Mouse (Mus musculus) limb, embryonic 14.5 days (tissue): ENCODE results near the gene Slc4a1. TPM values are rescaled to one million over a fixed set of nuclear protein-coding genes. Genes with fewer than 3 reads are reported as not detected.

Source experiments
- ATAC-seq: fragments of 200-750 bp; cut with Nextera tagmentation; 2 replicates; pipeline ENCODE4 v1.8.0; 2017; ENCODE audit warnings: low read depth, moderate number of reproducible peaks, moderate TSS enrichment; ENCODE audit not compliant: low FRiP score
- DNase-seq: peaks from one replicate; pipeline ENCODE4 v3.0.0-alpha.2; 2015; ENCODE audit warnings: low spot score
- H3K27ac ChIP-seq: fragments of 300-500 bp; sonication (generic); replicated peaks from 2 replicates; pipeline ENCODE4 v1.5.1; 2014; ENCODE audit warnings: low read depth, mild to moderate bottlenecking, low read length, moderate library complexity, mixed read lengths
- H3K27me3 ChIP-seq: fragments of 300-500 bp; sonication (generic); 2 replicates; pipeline ENCODE4 v1.6.1; 2014; ENCODE audit warnings: low read length, mixed read lengths; ENCODE audit not compliant: control insufficient read depth, insufficient read depth
- H3K36me3 ChIP-seq: fragments of 300-500 bp; sonication (generic); 2 replicates; pipeline ENCODE4 v1.6.1; 2014; ENCODE audit warnings: mild to moderate bottlenecking, low read length, moderate library complexity, mixed read lengths; ENCODE audit not compliant: control insufficient read depth, insufficient read depth
- H3K4me1 ChIP-seq: fragments of 300-500 bp; sonication (generic); 2 replicates; pipeline ENCODE4 v1.6.1; 2014; ENCODE audit warnings: antibody characterized with exemption, low read length, mixed read lengths; ENCODE audit not compliant: control insufficient read depth, insufficient read depth
- H3K4me2 ChIP-seq: fragments of 300-500 bp; sonication (generic); replicated peaks from 2 replicates; pipeline ENCODE4 v1.6.1; 2014; ENCODE audit warnings: low read depth, mild to moderate bottlenecking, low read length, moderate library complexity; ENCODE audit not compliant: severe bottlenecking
- H3K4me3 ChIP-seq: fragments of 300-500 bp; sonication (generic); replicated peaks from 2 replicates; pipeline ENCODE4 v1.5.1; 2014; ENCODE audit warnings: low read length
- H3K9ac ChIP-seq: fragments of 300-500 bp; sonication (generic); 2 replicates; pipeline ENCODE4 v1.6.1; 2014; ENCODE audit warnings: mild to moderate bottlenecking, low read depth, low read length, moderate library complexity; ENCODE audit not compliant: severe bottlenecking
- H3K9me3 ChIP-seq: fragments of 300-500 bp; sonication (generic); 2 replicates; pipeline ENCODE4 v1.6.1; 2016; ENCODE audit warnings: low read length; ENCODE audit not compliant: control insufficient read depth
- POLR2A ChIP-seq: fragments of 200-500 bp; IDR thresholded peaks from 2 replicates; pipeline ENCODE4 v1.8.0; 2012; ENCODE audit warnings: inconsistent platforms, mild to moderate bottlenecking, moderate library complexity, borderline replicate concordance; ENCODE audit not compliant: insufficient read depth, insufficient read length; ENCODE audit errors: extremely low read depth
- WGBS: fragments of 180-500 bp; shearing (Covaris S2); extraction: QIAGEN DNeasy Blood & Tissue Kit; methylation state at CpG from one replicate; pipeline ENCODE4 v1.1.7; 2014; 5-methylcytosine and 5-hydroxymethylcytosine counted together
- polyA plus RNA-seq, 2 experiments: library from polyadenylated mRNA; depleted of rRNA in 1 of 2; stranded (reverse) in 1 of 2; unstranded in 1 of 2; fragments of >200 nt; fragmentation: Nextera tagmentation in 1 of 2; extraction: Ambion mirVana in 1 of 2; gene quantifications; 2 replicates each; pipeline versions ENCODE4 v1.2.1 to v1.2.3; 2012 to 2014

Gene Slc4a1
- polyA plus RNA-seq, 2 experiments = 3.5 to 6.6 TPM

DNA sequence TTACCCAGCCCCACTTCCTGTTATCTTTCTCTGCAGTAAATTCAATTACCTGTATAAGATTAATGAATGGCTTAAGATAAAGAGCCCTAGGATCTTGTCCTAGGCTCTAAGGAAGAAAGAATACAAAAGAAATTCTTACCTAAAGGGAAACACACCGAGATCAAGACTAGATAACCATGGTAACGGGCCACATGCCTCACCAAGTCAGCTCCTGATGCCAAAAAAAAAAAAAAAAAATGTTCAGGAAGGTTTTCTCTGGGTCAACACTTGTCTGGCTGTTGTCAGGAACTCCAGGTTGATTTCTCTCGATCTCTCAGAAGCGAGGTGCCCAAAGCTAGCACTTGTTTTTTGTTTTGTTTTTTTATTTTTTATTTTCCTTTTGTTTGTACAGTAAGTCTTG is 32.0 kb downstream of the Slc4a1 start:
- H3K9me3 ChIP-seq = no peaks in the 10 kb centered on the region
- H3K27ac ChIP-seq = no peak overlapping the region
- H3K9ac ChIP-seq = no peak overlapping the region
- H3K4me1 ChIP-seq = no peaks in the 10 kb centered on the region
- TF ChIP-seq POLR2A = no peak
- WGBS = 77% methylated on average over 4 of the region's 4 CpGs
- no peak overlapping the region for H3K4me2 ChIP-seq
- ATAC-seq = no peak
- H3K4me3 ChIP-seq = no peak overlapping the region
- H3K27me3 ChIP-seq = no peaks in the 10 kb centered on the region
- H3K36me3 ChIP-seq = no peaks in the 10 kb centered on the region
- DNase-seq = no peak

GRCm38 (mm10) chr11:102333061-102333460 is 32.9 kb downstream of the Slc4a1 start:
- Histone ChIP-seq H3K4me3 (no peak overlapping the region), H3K9me3 (no peaks in the 10 kb centered on the region), H3K9ac (no peak overlapping the region), H3K27ac (no peak overlapping the region), H3K36me3 (no peaks in the 10 kb centered on the region), H3K27me3 (no peaks in the 10 kb centered on the region), H3K4me1 (no peaks in the 10 kb centered on the region), H3K4me2 (no peak overlapping the region)
- ATAC-seq = no peak
- DNase-seq = no peak
- no peak for TF ChIP-seq POLR2A

DNA sequence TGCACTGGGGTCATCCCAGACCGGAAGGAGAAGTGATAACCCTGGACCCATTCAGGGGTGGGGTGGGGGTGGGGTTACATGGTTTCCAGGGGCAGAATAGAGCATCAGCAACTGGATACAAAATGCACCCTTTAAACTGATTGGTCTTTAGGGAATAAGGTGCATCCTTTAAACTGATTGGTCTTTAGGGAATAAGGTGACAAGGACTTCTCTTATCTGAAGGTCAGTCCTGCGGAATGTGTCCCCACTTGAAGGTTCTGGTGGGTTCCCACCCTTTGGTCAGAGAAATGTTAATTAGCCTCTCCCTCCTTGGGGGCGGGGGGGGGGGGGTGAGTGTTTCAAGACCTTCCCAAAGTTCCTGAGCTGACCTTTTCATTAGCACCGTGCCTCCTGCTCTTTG is 34.2 kb downstream of the Slc4a1 start:
- 50% methylated on average over 4 of the region's 4 CpGs for WGBS
- no peak overlapping the region for H3K4me2 ChIP-seq

GRCm38 (mm10) chr11:102330039-102330438 is 36.0 kb downstream of the Slc4a1 start:
- no peaks in the 10 kb centered on the region for H3K36me3 ChIP-seq
- no peak overlapping the region for H3K4me3 ChIP-seq
- no peak for DNase-seq
- no peak for ATAC-seq
- H3K4me2 ChIP-seq = no peak overlapping the region
- no peaks in the 10 kb centered on the region for H3K4me1 ChIP-seq
- H3K27ac ChIP-seq = no peak overlapping the region
- no peaks in the 10 kb centered on the region for H3K27me3 ChIP-seq
- H3K9me3 ChIP-seq = no peaks in the 10 kb centered on the region
- TF ChIP-seq POLR2A = no peak
- WGBS = 74% methylated on average over 3 of the region's 3 CpGs
- no peak overlapping the region for H3K9ac ChIP-seq

More for the DNA sequence above, 34.2 kb downstream of the Slc4a1 start:
- Histone ChIP-seq H3K27me3 (no peaks in the 10 kb centered on the region), H3K36me3 (no peaks in the 10 kb centered on the region), H3K4me3 (no peak overlapping the region), H3K27ac (no peak overlapping the region), H3K9me3 (no peaks in the 10 kb centered on the region), H3K9ac (no peak overlapping the region), H3K4me1 (no peaks in the 10 kb centered on the region)
- DNase-seq (no peak), ATAC-seq (no peak)
- TF ChIP-seq POLR2A = no peak

DNA sequence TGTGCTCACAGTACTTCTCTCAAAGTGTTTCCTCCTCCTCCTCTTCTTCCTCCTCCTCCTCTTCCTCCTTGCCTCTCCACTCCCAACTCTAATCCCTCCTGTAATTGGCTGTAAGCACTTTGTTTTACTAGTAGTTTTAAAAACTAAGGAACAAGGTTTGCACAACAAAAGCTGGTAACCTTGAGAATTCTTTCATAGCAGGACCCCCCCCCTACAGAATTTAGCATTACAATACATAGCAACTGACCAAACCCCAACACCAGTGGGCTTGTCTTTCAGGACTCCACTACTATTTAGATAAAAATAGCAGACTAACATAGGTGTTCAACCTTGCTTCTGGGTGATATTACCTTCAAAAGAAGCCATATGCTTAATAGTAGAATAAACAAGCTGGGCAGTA is 36.5 kb downstream of the Slc4a1 start:
- no peak overlapping the region for H3K4me2 ChIP-seq
- H3K27ac ChIP-seq = no peak overlapping the region
- H3K4me1 ChIP-seq = no peaks in the 10 kb centered on the region
- ATAC-seq = no peak
- no peaks in the 10 kb centered on the region for H3K27me3 ChIP-seq
- no peak for DNase-seq
- H3K9me3 ChIP-seq = no peaks in the 10 kb centered on the region
- H3K36me3 ChIP-seq = no peaks in the 10 kb centered on the region
- TF ChIP-seq POLR2A = no peak
- H3K4me3 ChIP-seq = no peak overlapping the region
- H3K9ac ChIP-seq = no peak overlapping the region

DNA sequence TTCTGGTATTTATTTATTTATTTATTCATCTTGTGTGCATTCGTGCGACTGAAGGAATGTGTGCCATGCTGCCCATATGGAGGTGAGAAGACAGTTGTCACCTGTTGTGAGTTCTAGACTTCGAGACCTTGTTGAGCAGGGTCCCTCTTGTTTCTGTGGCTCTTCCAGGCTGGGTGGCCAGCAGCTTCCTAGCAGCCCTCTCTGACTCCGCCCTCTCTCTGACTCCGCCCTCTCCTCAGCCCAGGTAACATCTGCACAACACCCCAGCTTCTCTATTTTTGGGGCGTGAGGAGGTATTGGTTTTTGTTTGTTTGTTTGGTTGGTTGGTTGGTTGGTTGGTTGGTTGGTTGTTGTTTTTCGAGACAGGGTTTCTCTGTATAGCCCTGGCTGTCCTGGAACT is 38.2 kb downstream of the Slc4a1 start:
- ATAC-seq (no peak), DNase-seq (no peak)
- no peak for TF ChIP-seq POLR2A
- Histone ChIP-seq H3K4me1 (no peaks in the 10 kb centered on the region), H3K36me3 (no peaks in the 10 kb centered on the region), H3K9ac (no peak overlapping the region), H3K4me3 (no peak overlapping the region), H3K4me2 (no peak overlapping the region), H3K9me3 (no peaks in the 10 kb centered on the region), H3K27me3 (no peaks in the 10 kb centered on the region), H3K27ac (no peak overlapping the region)
- WGBS = 77% methylated on average over 7 of the region's 7 CpGs
